ENCODE assay signal across 17 mouse cellular contexts in genomic region chr2:114410717-114411116, GRCm38 (mm10).
"Had no signal": no experiment of that assay in that cellular context is flagged by ENCODE, and none has a peak within 500 bp of the region (broad histone marks: within the 10 kb centered on the region; RNA-seq: fewer than 3 reads in every experiment).

No protein-coding gene starts in this region.

- H3K4me2 ChIP-seq: lung, embryonic 15.5 days; midbrain, embryonic 12.5 days; midbrain, embryonic 15.5 days; neural tube, embryonic 12.5 days; stomach, embryonic 15.5 days had no signal

- DNase-seq: liver, postnatal 0 days; lung, adult 2 months; lung, postnatal 14 days; lung, postnatal 36 days; right cerebral cortex, postnatal 14 days; thymus, adult 2 months; thymus, postnatal 25 days; thymus, postnatal 4 days had no signal

- H3K4me3 ChIP-seq: lung, embryonic 15.5 days; megakaryocyte, embryonic 14.5 days; midbrain, embryonic 12.5 days; midbrain, embryonic 15.5 days; neural tube, embryonic 12.5 days; stomach, embryonic 15.5 days had no signal

- H3K27me3 ChIP-seq: lung, embryonic 15.5 days; megakaryocyte, embryonic 14.5 days; midbrain, embryonic 12.5 days; midbrain, embryonic 15.5 days; neural tube, embryonic 12.5 days; stomach, embryonic 15.5 days had no signal

- H3K27ac ChIP-seq: lung, embryonic 15.5 days; macrophage; midbrain, embryonic 12.5 days; midbrain, embryonic 15.5 days; neural tube, embryonic 12.5 days; stomach, embryonic 15.5 days; stomach, postnatal 0 days had no signal

- H3K4me1 ChIP-seq: lung, embryonic 15.5 days; megakaryocyte, embryonic 14.5 days; midbrain, embryonic 12.5 days; midbrain, embryonic 15.5 days; neural tube, embryonic 12.5 days; stomach, embryonic 15.5 days had no signal

- H3K36me3 ChIP-seq: lung, embryonic 15.5 days; midbrain, embryonic 12.5 days; midbrain, embryonic 15.5 days; neural tube, embryonic 12.5 days; stomach, embryonic 15.5 days had no signal

- H3K9ac ChIP-seq: liver, postnatal 0 days; lung, embryonic 15.5 days; midbrain, embryonic 12.5 days; midbrain, embryonic 15.5 days; neural tube, embryonic 12.5 days; stomach, embryonic 15.5 days had no signal

- H3K9me3 ChIP-seq: lung, embryonic 15.5 days; megakaryocyte, embryonic 14.5 days; midbrain, embryonic 12.5 days; midbrain, embryonic 15.5 days; neural tube, embryonic 12.5 days; stomach, embryonic 15.5 days had no signal

- ATAC-seq: liver, postnatal 0 days; lung, postnatal 0 days; midbrain, embryonic 15.5 days had no signal
